Mouse (Mus musculus): Measurements from ENCODE around the gene Slc5a2.

Gene Slc5a2

GRCm38 (mm10) chr7:128298481-128299342 lies 33.3 kb downstream of the Slc5a2 start:
- DNase-seq (ENCODE audit: low read depth, low spot score): no peak

- DNase-seq (ENCODE audit: low read depth, low spot score): no peak
These were observed 35.5 kb downstream of the Slc5a2 start for GRCm38 (mm10) chr7:128300952-128301351.

- no peak for DNase-seq (ENCODE audit: low read depth, low spot score)
These were observed 36.7 kb downstream of the Slc5a2 start for GRCm38 (mm10) chr7:128302151-128302550.

GRCm38 (mm10) chr7:128304198-128304597 lies 38.7 kb downstream of the Slc5a2 start:
- DNase-seq (ENCODE audit: low read depth, low spot score): no peak

GRCm38 (mm10) chr7:128304907-128305306 lies 39.5 kb downstream of the Slc5a2 start:
- peak; percentile 47 for DNase-seq (ENCODE audit: low read depth, low spot score)

- no peak for DNase-seq (ENCODE audit: low read depth, low spot score)
These were observed 42.4 kb downstream of the Slc5a2 start for GRCm38 (mm10) chr7:128307851-128308250.

- no peak for DNase-seq (ENCODE audit: low read depth, low spot score)
These were observed 43.8 kb downstream of the Slc5a2 start for GRCm38 (mm10) chr7:128309216-128309615.

GRCm38 (mm10) chr7:128309776-128310175 lies 44.3 kb downstream of the Slc5a2 start:
- DNase-seq (ENCODE audit: low read depth, low spot score): no peak

- no peak for DNase-seq (ENCODE audit: low read depth, low spot score)
These were observed 44.8 kb downstream of the Slc5a2 start for GRCm38 (mm10) chr7:128310229-128310688.

GRCm38 (mm10) chr7:128311263-128311662 lies 45.8 kb downstream of the Slc5a2 start:
- DNase-seq (ENCODE audit: low read depth, low spot score): no peak

GRCm38 (mm10) chr7:128311811-128312210 lies 46.4 kb downstream of the Slc5a2 start:
- no peak for DNase-seq (ENCODE audit: low read depth, low spot score)

GRCm38 (mm10) chr7:128312375-128313059 lies 47.1 kb downstream of the Slc5a2 start:
- DNase-seq (ENCODE audit: low read depth, low spot score): no peak

GRCm38 (mm10) chr7:128313601-128314000 lies 48.1 kb downstream of the Slc5a2 start:
- no peak for DNase-seq (ENCODE audit: low read depth, low spot score)

- no peak for DNase-seq (ENCODE audit: low read depth, low spot score)
These were observed 49.0 kb downstream of the Slc5a2 start for GRCm38 (mm10) chr7:128314491-128314890.

- DNase-seq (ENCODE audit: low read depth, low spot score): no peak
These were observed 51.6 kb downstream of the Slc5a2 start for GRCm38 (mm10) chr7:128317011-128317410.

GRCm38 (mm10) chr7:128319140-128319539 lies 53.7 kb downstream of the Slc5a2 start:
- DNase-seq (ENCODE audit: low read depth, low spot score): no peak

- no peak for DNase-seq (ENCODE audit: low read depth, low spot score)
These were observed 54.9 kb downstream of the Slc5a2 start for GRCm38 (mm10) chr7:128320219-128320816.

GRCm38 (mm10) chr7:128321260-128321659 lies 55.8 kb downstream of the Slc5a2 start:
- DNase-seq (ENCODE audit: low read depth, low spot score): no peak
